ENCODE assay signal across 8 mouse cellular contexts in genomic region chr9:23250026-23250425, GRCm38 (mm10). TPM values are rescaled to one million over a fixed set of nuclear protein-coding genes. Genes with fewer than 3 reads are reported as not detected.
DNase-seq lines count a peak whose midpoint lies in the region; ATAC-seq lines count a peak whose summit lies in the region.

No protein-coding gene starts in this region.

- H3K9me3 ChIP-seq in hindbrain, embryonic 15.5 days = no peaks in the 10 kb centered on the region

- H3K36me3 ChIP-seq in hindbrain, embryonic 15.5 days = no peaks in the 10 kb centered on the region

- H3K4me3 ChIP-seq in hindbrain, embryonic 15.5 days = no peak overlapping the region

- H3K27me3 ChIP-seq in hindbrain, embryonic 15.5 days = no peaks in the 10 kb centered on the region

- no peak overlapping the region for H3K4me2 ChIP-seq in hindbrain, embryonic 15.5 days

- no peak overlapping the region for H3K27ac ChIP-seq in hindbrain, embryonic 15.5 days (replicated peaks)

- WGBS in hindbrain, embryonic 15.5 days = 4% methylated on average over 5 of the region's 5 CpGs

- DNase-seq in R1 (ENCODE audit: low read depth, low spot score) = peak; percentile 71
- DNase-seq in cerebellum, adult 9-10 months = peak; percentile 61
- peak; percentile 58 to 79 for DNase-seq in frontal cortex, postnatal 10 days (ENCODE audit: low spot score in 2 of 2)
- DNase-seq in layer of hippocampus, postnatal 36 days = peak; percentile 76 to 77
- peak; percentile 81 for DNase-seq in right cerebral cortex, postnatal 25 days
- peak; percentile 68 to 83 for DNase-seq in urinary bladder, postnatal 4 days (ENCODE audit: low spot score in 2 of 2)

- ATAC-seq in hindbrain, embryonic 15.5 days (ENCODE audit: low FRiP score, low read depth) = peak; percentile 72; the same call in 1 of the 2 replicates
- ATAC-seq in megakaryocyte-erythroid progenitor cell, adult 5-6 weeks (replicated peaks; ENCODE audit: low FRiP score, low TSS enrichment, poor library complexity, severe bottlenecking) = peak; percentile 91

- H3K9ac ChIP-seq in hindbrain, embryonic 15.5 days = no peak overlapping the region

- peaks cover 13% of the 10 kb centered on the region; the same call in 1 of the 2 replicates for H3K4me1 ChIP-seq in hindbrain, embryonic 15.5 days (replicated peaks)

RNA-seq across cellular contexts. Expression of gene Bmper, which starts 27.1 kb away (rescaled TPM):
- polyA plus RNA-seq in hindbrain, embryonic 15.5 days (2015; fragmentation: Nextera tagmentation; extraction: Ambion mirVana) = 8.3 and 8.6 TPM in 2 replicates
- 1 to 10 TPM; 4.0 to 5.1 TPM for total RNA-seq in layer of hippocampus, postnatal 36 days (2021)
- not detected in 2 replicates for total RNA-seq in megakaryocyte-erythroid progenitor cell, adult 5-6 weeks (2014; fragmentation: Nextera tagmentation)
- not detected in 2 replicates for total RNA-seq in megakaryocyte-erythroid progenitor cell, adult 5-6 weeks (2017)

Comparison
In these comparisons a context has a peak if more than half of its experiments do, and no peak if none do; other contexts are left out.
1. RNA of gene Bmper, which starts 27.1 kb away (total RNA-seq): 4.0 to 5.1 TPM in layer of hippocampus, postnatal 36 days; not detected in megakaryocyte-erythroid progenitor cell, adult 5-6 weeks; every median in the first group is over 4 times any median in the second.
2. Peak in every context shown above with its lines, with median percentiles within 50 percentile points of each other: DNase-seq.